Mouse (Mus musculus) forelimb bud, embryonic 11.5 days (tissue): Measurements from ENCODE around the gene Spata9.

Experiments
- DNase-seq: peaks from one replicate; pipeline ENCODE4 v3.0.0-alpha.2; 2012; ENCODE audit warnings: low read depth, low spot score

Spata9 gene

DNA sequence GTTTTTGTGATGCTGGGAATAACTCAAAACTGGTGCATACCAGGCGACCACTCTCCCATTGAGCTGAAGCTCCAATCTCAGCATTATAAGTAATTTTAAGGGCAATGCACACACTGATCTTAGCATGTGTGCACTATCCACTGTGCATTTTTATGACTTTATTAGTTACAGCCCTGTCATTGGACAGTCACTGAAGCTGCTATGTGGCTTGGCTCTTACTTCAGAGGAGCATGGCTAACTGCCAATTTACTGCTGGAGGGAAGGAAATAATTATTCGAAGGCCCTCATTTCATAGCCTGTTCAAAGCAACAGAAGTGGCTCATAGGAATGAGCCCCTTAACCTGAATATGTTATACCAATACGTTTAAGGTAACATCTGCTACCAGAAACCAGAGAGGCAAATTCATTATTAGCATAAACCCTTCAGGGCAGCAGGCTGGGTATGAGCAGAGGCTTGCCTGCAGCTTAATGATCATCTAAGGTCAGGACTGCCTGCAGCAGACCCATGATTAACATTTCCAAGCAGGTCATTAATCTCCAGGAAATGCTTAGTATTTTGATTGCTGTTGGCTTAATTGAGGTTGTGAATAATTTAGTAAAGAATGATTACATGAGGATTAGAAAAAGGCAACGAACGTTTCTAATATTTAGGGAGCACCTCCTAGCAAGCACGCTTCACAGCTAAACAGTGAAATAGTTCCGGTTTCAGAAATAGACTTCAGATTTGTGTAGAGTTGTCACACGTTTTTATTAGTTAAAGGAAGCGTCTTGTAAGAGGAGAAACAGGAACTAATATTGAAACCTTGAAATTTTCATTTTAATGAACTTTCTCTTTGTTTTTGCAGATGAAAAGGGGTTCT is 25.4 kb downstream of the Spata9 start:
- DNase-seq, result peak; percentile 74

GRCm38 (mm10) chr13:76003272-76003671 is 36.3 kb downstream of the Spata9 start:
- DNase-seq, result no peak

- no peak for DNase-seq
Observed at GRCm38 (mm10) chr13:76014511-76014910, 47.6 kb downstream of the Spata9 start.

DNA sequence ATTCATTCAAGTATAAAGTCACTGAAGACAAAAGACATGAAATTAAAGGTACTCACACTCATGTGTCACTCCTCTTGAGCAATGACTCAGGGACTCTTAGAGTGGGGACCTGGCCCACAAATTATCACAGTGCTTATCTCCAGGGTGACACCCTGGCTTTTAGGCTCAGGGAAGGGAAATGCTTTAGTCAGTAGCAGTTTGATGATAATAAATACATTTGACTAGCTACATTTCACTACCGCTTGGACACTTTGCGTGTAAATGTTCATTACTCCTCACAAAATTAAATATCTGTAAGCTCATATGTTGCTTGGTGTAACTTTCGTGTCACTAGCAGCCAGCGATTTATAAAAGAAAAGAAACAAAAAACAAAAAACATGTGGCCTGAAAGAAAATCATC is 50.5 kb downstream of the Spata9 start:
- no peak for DNase-seq

DNA sequence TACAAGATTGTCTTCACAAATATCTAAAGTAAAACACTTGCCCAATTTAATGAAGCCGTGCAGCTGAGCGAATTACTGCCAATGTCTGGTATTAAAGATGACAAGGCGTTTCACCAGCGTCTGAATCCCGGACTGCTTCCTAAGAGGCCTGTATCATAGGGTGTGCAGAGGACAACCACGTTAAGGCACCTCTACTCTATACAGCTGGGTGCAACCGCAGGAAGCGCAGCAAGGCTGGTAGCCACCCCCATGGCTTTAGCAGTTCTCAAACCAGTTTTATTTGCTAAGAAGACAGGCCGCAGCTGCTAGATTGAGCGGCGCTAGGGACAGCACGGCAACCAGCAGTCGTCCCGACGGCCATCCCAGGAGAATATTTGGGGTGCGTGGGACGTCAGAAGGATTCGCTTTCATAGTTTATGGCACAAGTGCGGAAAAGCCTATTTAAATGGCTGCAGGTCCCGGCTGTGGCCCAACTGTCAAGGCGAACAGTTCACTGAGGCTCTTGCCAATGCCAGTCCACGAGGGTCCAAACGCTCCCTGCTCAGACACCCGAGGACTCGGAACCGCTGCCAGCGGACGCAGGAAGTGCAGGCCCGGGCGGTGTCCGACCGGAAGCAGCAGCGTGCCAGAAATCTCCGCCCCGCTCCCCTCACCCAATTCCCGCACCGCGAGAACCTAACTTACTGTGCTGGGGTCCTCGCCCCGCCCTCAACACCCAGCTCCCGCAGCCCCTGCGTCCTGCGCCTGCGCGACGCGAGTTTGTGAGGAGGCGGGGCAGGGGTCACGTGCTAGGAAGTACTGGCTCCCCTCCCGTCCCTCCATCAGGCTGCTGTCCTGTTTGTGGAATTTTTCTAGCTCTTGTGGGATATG is 51.3 kb downstream of the Spata9 start, which contains the start of gene Rfesd:
TSS of gene Rfesd (minus strand) at position 746 of the 870 bp plus-strand sequence.
- peak; percentile 98 for DNase-seq

DNA sequence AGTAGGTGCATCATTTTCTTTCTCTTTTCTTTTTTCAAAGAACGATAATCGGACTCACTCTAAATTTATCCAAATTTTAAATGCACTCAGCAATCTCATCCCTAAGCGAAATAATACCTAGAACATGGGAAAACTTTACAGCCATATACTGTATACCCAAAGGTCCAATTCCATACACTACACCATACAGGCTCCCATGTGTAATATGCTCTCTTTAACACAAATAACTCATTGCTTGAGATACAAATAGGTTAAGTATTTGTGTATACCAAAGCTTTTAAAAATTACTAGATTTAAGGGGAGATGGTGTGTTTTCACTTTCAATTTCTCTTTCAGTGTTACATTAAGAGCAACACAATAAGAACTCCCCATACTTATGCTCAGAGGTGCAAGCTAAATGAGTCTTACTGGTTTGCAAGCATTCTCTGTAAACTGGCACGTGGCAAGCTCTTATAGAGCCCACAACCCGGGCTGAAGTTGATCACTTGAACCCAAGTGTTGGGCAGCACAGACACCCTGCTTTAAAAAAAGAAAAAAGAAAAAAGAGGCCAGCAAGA is 52.0 kb downstream of the Spata9 start:
- DNase-seq, result no peak

DNA sequence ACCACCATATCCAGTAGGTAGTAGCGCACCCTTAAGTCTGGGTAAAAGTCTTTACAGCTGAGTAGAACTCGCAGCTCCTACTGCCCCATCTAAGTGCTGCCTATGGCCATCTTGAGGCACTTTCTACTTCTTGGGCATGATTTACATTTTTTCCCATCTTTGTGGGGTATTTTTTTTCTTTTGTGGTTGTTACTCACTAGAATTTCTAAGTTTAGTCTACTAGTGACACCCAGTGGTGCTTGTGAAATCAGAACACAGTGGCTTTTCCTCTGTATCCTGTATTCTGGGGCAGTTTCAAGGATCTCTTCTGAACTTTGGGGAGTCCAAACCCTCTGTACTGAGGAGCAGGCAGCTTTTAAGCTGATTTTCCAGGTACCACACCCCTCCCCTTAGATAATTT is 54.8 kb downstream of the Spata9 start:
- no peak for DNase-seq

- no peak for DNase-seq
Observed at GRCm38 (mm10) chr13:76024588-76024987, 57.6 kb downstream of the Spata9 start.

DNA sequence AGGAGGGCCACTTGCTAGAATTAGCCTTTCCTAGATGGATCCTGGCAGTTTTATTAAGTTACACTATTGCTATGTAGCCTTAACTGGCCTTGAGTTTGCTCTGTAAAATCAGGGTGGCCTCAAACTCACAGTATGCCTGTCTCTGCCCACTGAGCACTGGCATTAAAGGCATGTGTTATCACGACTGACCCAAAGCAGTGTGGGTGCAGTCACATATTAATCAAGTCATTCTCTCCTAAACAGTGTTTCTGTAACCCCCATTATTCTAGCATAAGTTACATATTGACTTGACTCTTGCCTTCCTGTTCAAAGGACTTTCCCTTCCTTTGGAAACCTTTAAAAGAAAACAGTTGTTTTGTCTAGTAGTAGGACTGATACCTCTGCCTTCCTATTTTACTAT is 75.5 kb downstream of the Spata9 start:
- no peak for DNase-seq

DNA sequence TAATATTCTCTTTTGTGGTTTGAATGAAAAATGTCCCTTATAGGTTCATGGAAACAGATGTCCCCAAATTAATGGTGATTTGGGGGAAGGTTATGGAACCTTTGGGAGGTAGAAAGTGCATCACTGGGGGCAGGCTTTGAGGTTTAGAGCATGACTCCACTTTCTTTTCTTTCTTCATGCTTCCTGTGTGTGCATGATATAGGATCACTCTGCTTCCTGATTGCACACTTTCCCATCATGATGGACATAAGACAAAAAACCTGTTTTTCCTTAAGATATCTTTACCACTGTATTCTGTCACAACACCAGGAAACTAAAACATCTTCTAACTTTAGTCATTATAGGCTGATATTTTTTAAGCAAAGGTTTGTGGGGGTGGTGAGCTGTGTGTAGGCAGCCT is 78.0 kb downstream of the Spata9 start:
- no peak for DNase-seq
